Mouse (Mus musculus): Measurements from ENCODE around the gene Psmb11. TPM values are rescaled to one million over a fixed set of nuclear protein-coding genes. Genes with fewer than 3 reads are reported as not detected.

Gene Psmb11
- polyA plus RNA-seq, 1 experiment: 0.38 TPM

GRCm38 (mm10) chr14:54664477-54665222, 43.4 kb downstream of the Psmb11 start:
- H3K27ac ChIP-seq (ENCODE audit: control insufficient read depth, insufficient read depth, low read depth, low read length): no peak overlapping the region
- H3K4me3 ChIP-seq (ENCODE audit: control insufficient read depth, low read depth, low read length): no peak overlapping the region
- H3K36me3 ChIP-seq (ENCODE audit: control insufficient read depth, insufficient read depth, low read length): peaks cover 10% of the 10 kb centered on the region
- no peaks in the 10 kb centered on the region for H3K27me3 ChIP-seq (ENCODE audit: control insufficient read depth, insufficient read depth, low read length)
- TF ChIP-seq POLR2A (IDR thresholded peaks at IDR 0.05; ENCODE audit: control insufficient read depth, low read depth, low read length): no peak
- TF ChIP-seq CTCF (IDR thresholded peaks at IDR 0.05; ENCODE audit: control insufficient read depth, insufficient read depth, insufficient replicate concordance, low read depth, low read length): no peak
- H3K4me1 ChIP-seq (ENCODE audit: control insufficient read depth, insufficient read depth, low read length): no peaks in the 10 kb centered on the region; the same call in 1 of the 2 replicates

- H3K36me3 ChIP-seq (ENCODE audit: control insufficient read depth, insufficient read depth, low read length): peaks cover 3% of the 10 kb centered on the region
- no peak overlapping the region for H3K4me3 ChIP-seq (ENCODE audit: control insufficient read depth, low read depth, low read length)
- H3K27ac ChIP-seq (ENCODE audit: control insufficient read depth, insufficient read depth, low read depth, low read length): no peak overlapping the region
These were observed 48.1 kb downstream of the Psmb11 start for GRCm38 (mm10) chr14:54669381-54669780.

GRCm38 (mm10) chr14:54674317-54674716, 53.1 kb downstream of the Psmb11 start:
- TF ChIP-seq POLR2A (IDR thresholded peaks at IDR 0.05; ENCODE audit: control insufficient read depth, low read depth, low read length) (no peak), CTCF (IDR thresholded peaks at IDR 0.05; ENCODE audit: control insufficient read depth, insufficient read depth, insufficient replicate concordance, low read depth, low read length) (no peak)
- H3K4me3 ChIP-seq (ENCODE audit: control insufficient read depth, low read depth, low read length): no peak overlapping the region
- H3K27me3 ChIP-seq (ENCODE audit: control insufficient read depth, insufficient read depth, low read length): no peaks in the 10 kb centered on the region
- no peak overlapping the region for H3K27ac ChIP-seq (ENCODE audit: control insufficient read depth, insufficient read depth, low read depth, low read length)
- peaks cover 7% of the 10 kb centered on the region for H3K36me3 ChIP-seq (ENCODE audit: control insufficient read depth, insufficient read depth, low read length)
- H3K4me1 ChIP-seq (ENCODE audit: control insufficient read depth, insufficient read depth, low read length): no peaks in the 10 kb centered on the region

More at GRCm38 (mm10) chr14:54669381-54669780, 48.1 kb downstream of the Psmb11 start:
- peak; percentile 46; the same call in 1 of the 2 replicates for TF ChIP-seq CTCF (IDR thresholded peaks at IDR 0.05; ENCODE audit: control insufficient read depth, insufficient read depth, insufficient replicate concordance, low read depth, low read length)
- TF ChIP-seq POLR2A (IDR thresholded peaks at IDR 0.05; ENCODE audit: control insufficient read depth, low read depth, low read length): no peak
- no peaks in the 10 kb centered on the region for H3K27me3 ChIP-seq (ENCODE audit: control insufficient read depth, insufficient read depth, low read length)
- H3K4me1 ChIP-seq (ENCODE audit: control insufficient read depth, insufficient read depth, low read length): no peaks in the 10 kb centered on the region; the same call in 1 of the 2 replicates

GRCm38 (mm10) chr14:54676290-54676689, 55.1 kb downstream of the Psmb11 start:
- no peak for TF ChIP-seq POLR2A (IDR thresholded peaks at IDR 0.05; ENCODE audit: control insufficient read depth, low read depth, low read length)
- no peak for TF ChIP-seq CTCF (IDR thresholded peaks at IDR 0.05; ENCODE audit: control insufficient read depth, insufficient read depth, insufficient replicate concordance, low read depth, low read length)
- no peak overlapping the region for H3K4me3 ChIP-seq (ENCODE audit: control insufficient read depth, low read depth, low read length)
- no peaks in the 10 kb centered on the region for H3K4me1 ChIP-seq (ENCODE audit: control insufficient read depth, insufficient read depth, low read length)
- no peak overlapping the region for H3K27ac ChIP-seq (ENCODE audit: control insufficient read depth, insufficient read depth, low read depth, low read length)
- peaks cover 7% of the 10 kb centered on the region for H3K36me3 ChIP-seq (ENCODE audit: control insufficient read depth, insufficient read depth, low read length)
- H3K27me3 ChIP-seq (ENCODE audit: control insufficient read depth, insufficient read depth, low read length): no peaks in the 10 kb centered on the region

GRCm38 (mm10) chr14:54678657-54679304, 57.5 kb downstream of the Psmb11 start:
- H3K27ac ChIP-seq (ENCODE audit: control insufficient read depth, insufficient read depth, low read depth, low read length): no peak overlapping the region
- no peaks in the 10 kb centered on the region for H3K27me3 ChIP-seq (ENCODE audit: control insufficient read depth, insufficient read depth, low read length)
- no peak for TF ChIP-seq CTCF (IDR thresholded peaks at IDR 0.05; ENCODE audit: control insufficient read depth, insufficient read depth, insufficient replicate concordance, low read depth, low read length)
- no peak for TF ChIP-seq POLR2A (IDR thresholded peaks at IDR 0.05; ENCODE audit: control insufficient read depth, low read depth, low read length)
- no peaks in the 10 kb centered on the region for H3K4me1 ChIP-seq (ENCODE audit: control insufficient read depth, insufficient read depth, low read length)
- H3K36me3 ChIP-seq (ENCODE audit: control insufficient read depth, insufficient read depth, low read length): peaks cover 7% of the 10 kb centered on the region
- peak overlapping the region; percentile 80 for H3K4me3 ChIP-seq (ENCODE audit: control insufficient read depth, low read depth, low read length)

Other genes starting within 250 kb of the Psmb11 start
- 17.7 and 19.5 TPM in 2 replicates for gene Slc7a7, start 203.7 kb upstream of the Psmb11 start, polyA plus RNA-seq (2012; rRNA removed)
- 85.4 and 140 TPM in 2 replicates for gene Mrpl52, start 194.5 kb upstream of the Psmb11 start, polyA plus RNA-seq (2012; rRNA removed)
- 16.8 and 17.4 TPM in 2 replicates for gene Mmp14, start 189.8 kb upstream of the Psmb11 start, polyA plus RNA-seq (2012; rRNA removed)
- gene Lrp10, start 157.3 kb upstream of the Psmb11 start, polyA plus RNA-seq (2012; rRNA removed): 13.8 and 15.6 TPM in 2 replicates
- 0.25 and 0.28 TPM in 2 replicates for gene Rem2, start 145.3 kb upstream of the Psmb11 start, polyA plus RNA-seq (2012; rRNA removed)
- 17.5 and 19.0 TPM in 2 replicates for gene Prmt5, start 103.9 kb upstream of the Psmb11 start, polyA plus RNA-seq (2012; rRNA removed)
- gene Haus4, start 66.8 kb upstream of the Psmb11 start, polyA plus RNA-seq (2012; rRNA removed): 107 and 125 TPM in 2 replicates
- 10.0 and 12.5 TPM in 2 replicates for gene Ajuba, start 43.9 kb upstream of the Psmb11 start, polyA plus RNA-seq (2012; rRNA removed)
- 2.1 and 3.5 TPM in 2 replicates for gene 4931414P19Rik, start 15.4 kb upstream of the Psmb11 start, polyA plus RNA-seq (2012; rRNA removed)
- 87.4 and 106 TPM in 2 replicates for gene Psmb5, start 3.4 kb upstream of the Psmb11 start, polyA plus RNA-seq (2012; rRNA removed)
- not detected in 2 replicates for gene Gm17606, start 19.5 kb downstream of the Psmb11 start, polyA plus RNA-seq (2012; rRNA removed)
- gene Cdh24, start 19.9 kb downstream of the Psmb11 start, polyA plus RNA-seq (2012; rRNA removed): 9.9 and 10.2 TPM in 2 replicates
- gene 1700123O20Rik, start 64.8 kb downstream of the Psmb11 start, polyA plus RNA-seq (2012; rRNA removed): 38.6 and 47.0 TPM in 2 replicates
- 117 and 121 TPM in 2 replicates for gene Acin1, start 65.5 kb downstream of the Psmb11 start, polyA plus RNA-seq (2012; rRNA removed)
- gene Gm29776, start 77.4 kb downstream of the Psmb11 start, polyA plus RNA-seq (2012; rRNA removed): 0.22 and 0.32 TPM in 2 replicates
- gene Cebpe, start 90.7 kb downstream of the Psmb11 start, polyA plus RNA-seq (2012; rRNA removed): 0.22 and 0.32 TPM in 2 replicates
- 18.8 and 27.5 TPM in 2 replicates for gene Slc7a8, start 160.5 kb downstream of the Psmb11 start, polyA plus RNA-seq (2012; rRNA removed)
- 9.1 and 9.5 TPM in 2 replicates for gene Rnf212b, start 192.7 kb downstream of the Psmb11 start, polyA plus RNA-seq (2012; rRNA removed)
- 94.0 and 97.4 TPM in 2 replicates for gene Homez, start 249.5 kb downstream of the Psmb11 start, polyA plus RNA-seq (2012; rRNA removed)